Mouse (Mus musculus) limb, embryonic 10.5 days (tissue): Measurements from ENCODE around the gene Srsf5. TPM values are rescaled to one million over a fixed set of nuclear protein-coding genes. Genes with fewer than 3 reads are reported as not detected.

Experiments used
- DNase-seq: peaks from one replicate; pipeline ENCODE4 v3.0.0-alpha.2; 2017; ENCODE audit warnings: low spot score
- H3K27ac ChIP-seq: fragments of 300-500 bp; sonication (generic); 2 replicates; pipeline ENCODE4 v1.5.1; 2016; ENCODE audit warnings: mild to moderate bottlenecking
- H3K27me3 ChIP-seq: fragments of 300-500 bp; sonication (generic); 2 replicates; pipeline ENCODE4 v1.6.1; 2016; ENCODE audit warnings: low read depth, mild to moderate bottlenecking; ENCODE audit not compliant: poor library complexity, severe bottlenecking
- H3K36me3 ChIP-seq: fragments of 300-500 bp; sonication (generic); 2 replicates; pipeline ENCODE4 v1.6.1; 2016; ENCODE audit warnings: mild to moderate bottlenecking, moderate library complexity
- H3K4me1 ChIP-seq: fragments of 300-500 bp; sonication (generic); 2 replicates; pipeline ENCODE4 v1.6.1; 2016
- H3K4me3 ChIP-seq: fragments of 300-500 bp; sonication (generic); 2 replicates; pipeline ENCODE4 v1.5.1; 2016; ENCODE audit warnings: mild to moderate bottlenecking, moderate library complexity
- H3K9me3 ChIP-seq: fragments of 300-500 bp; sonication (generic); replicated peaks from 2 replicates; pipeline ENCODE4 v1.6.1; 2016; ENCODE audit warnings: mild to moderate bottlenecking
- WGBS: fragments of 180-500 bp; shearing (Covaris S2); methylation state at CpG from one replicate; pipeline ENCODE4 v1.1.7; 2016; 5-methylcytosine and 5-hydroxymethylcytosine counted together
- polyA plus RNA-seq: library from polyadenylated mRNA; unstranded; fragments of >200 nt; fragmentation: Nextera tagmentation; extraction: Ambion mirVana; gene quantifications from 2 replicates; pipeline ENCODE4 v1.2.1, GENCODE M21; 2016

Srsf5 gene
- 411 and 501 TPM in 2 replicates for polyA plus RNA-seq

- peak; percentile 100 for DNase-seq
- H3K36me3 ChIP-seq = peaks cover 39% of the 10 kb centered on the region
- under 1% methylated on average over 57 of the region's 57 CpGs for WGBS
- H3K27me3 ChIP-seq = no peaks in the 10 kb centered on the region
- no peaks in the 10 kb centered on the region for H3K4me1 ChIP-seq
- H3K9me3 ChIP-seq = no peaks in the 10 kb centered on the region
- peak within 1 kb of the TSS; percentile 91 for H3K4me3 ChIP-seq
- H3K27ac ChIP-seq = peak within 1 kb of the TSS; percentile 98
Observed at GRCm38 (mm10) chr12:80945334-80945995, at the start of gene Srsf5. Gene Srsf5 (plus strand): TSS chr12:80945504.

- Histone ChIP-seq H3K27ac (no peak overlapping the region), H3K4me3 (no peak overlapping the region), H3K36me3 (no peaks in the 10 kb centered on the region), H3K9me3 (no peaks in the 10 kb centered on the region), H3K4me1 (no peaks in the 10 kb centered on the region), H3K27me3 (no peaks in the 10 kb centered on the region)
- WGBS = 86% methylated on average over 8 of the region's 8 CpGs
- no peak for DNase-seq
Observed at GRCm38 (mm10) chr12:80909631-80910030, 35.7 kb upstream of the Srsf5 start.

GRCm38 (mm10) chr12:80917764-80918163, 27.5 kb upstream of the Srsf5 start:
- no peak for DNase-seq
- Histone ChIP-seq H3K27ac (no peak overlapping the region), H3K9me3 (no peaks in the 10 kb centered on the region), H3K4me3 (no peak overlapping the region), H3K36me3 (no peaks in the 10 kb centered on the region), H3K4me1 (peaks cover 5% of the 10 kb centered on the region), H3K27me3 (0 out of 2 replicates have a peak, but pooled peaks cover 5% of the 10 kb centered on the region)
- 59% methylated on average over 7 of the region's 7 CpGs for WGBS

GRCm38 (mm10) chr12:80921301-80921700, 24.0 kb upstream of the Srsf5 start:
- no peak overlapping the region for H3K4me3 ChIP-seq
- no peak overlapping the region for H3K27ac ChIP-seq
- 94% methylated on average over 5 of the region's 5 CpGs for WGBS
- no peaks in the 10 kb centered on the region for H3K9me3 ChIP-seq
- H3K27me3 ChIP-seq = peaks cover 20% of the 10 kb centered on the region; the same call in 1 of the 2 replicates
- DNase-seq = no peak
- no peaks in the 10 kb centered on the region for H3K36me3 ChIP-seq
- H3K4me1 ChIP-seq = peaks cover 15% of the 10 kb centered on the region

GRCm38 (mm10) chr12:80922869-80923268, 22.4 kb upstream of the Srsf5 start:
- H3K4me1 ChIP-seq = peaks cover 15% of the 10 kb centered on the region
- H3K27me3 ChIP-seq = peaks cover 20% of the 10 kb centered on the region; the same call in 1 of the 2 replicates
- WGBS = 3% methylated on average over 7 of the region's 7 CpGs
- peak; percentile 36 for DNase-seq
- H3K27ac ChIP-seq = no peak overlapping the region
- H3K36me3 ChIP-seq = no peaks in the 10 kb centered on the region
- H3K9me3 ChIP-seq = no peaks in the 10 kb centered on the region
- H3K4me3 ChIP-seq = peak overlapping the region; percentile 25; the same call in 1 of the 2 replicates

GRCm38 (mm10) chr12:80923602-80924001, 21.7 kb upstream of the Srsf5 start:
- peaks cover 15% of the 10 kb centered on the region for H3K4me1 ChIP-seq
- H3K36me3 ChIP-seq = no peaks in the 10 kb centered on the region
- no peak overlapping the region for H3K27ac ChIP-seq
- H3K27me3 ChIP-seq = peaks cover 20% of the 10 kb centered on the region; the same call in 1 of the 2 replicates
- no peaks in the 10 kb centered on the region for H3K9me3 ChIP-seq
- no peak overlapping the region for H3K4me3 ChIP-seq
- 65% methylated on average over 5 of the region's 5 CpGs for WGBS
- DNase-seq = no peak

- Histone ChIP-seq H3K9me3 (no peaks in the 10 kb centered on the region), H3K4me1 (peaks cover 15% of the 10 kb centered on the region), H3K36me3 (no peaks in the 10 kb centered on the region), H3K4me3 (no peak overlapping the region), H3K27ac (no peak overlapping the region), H3K27me3 (peaks cover 20% of the 10 kb centered on the region; the same call in 1 of the 2 replicates)
- DNase-seq = no peak
- 89% methylated on average over 3 of the region's 3 CpGs for WGBS
Observed at GRCm38 (mm10) chr12:80924205-80924604, 21.1 kb upstream of the Srsf5 start.

- H3K9me3 ChIP-seq = no peaks in the 10 kb centered on the region
- H3K4me1 ChIP-seq = peaks cover 15% of the 10 kb centered on the region
- WGBS = 71% methylated on average over 7 of the region's 7 CpGs
- H3K36me3 ChIP-seq = no peaks in the 10 kb centered on the region
- DNase-seq = no peak
- H3K27ac ChIP-seq = no peak overlapping the region
- H3K4me3 ChIP-seq = no peak overlapping the region
- peaks cover 20% of the 10 kb centered on the region; the same call in 1 of the 2 replicates for H3K27me3 ChIP-seq
Observed at GRCm38 (mm10) chr12:80925919-80926318, 19.4 kb upstream of the Srsf5 start.

- peaks cover 15% of the 10 kb centered on the region for H3K4me1 ChIP-seq
- no peak overlapping the region for H3K27ac ChIP-seq
- H3K9me3 ChIP-seq = no peaks in the 10 kb centered on the region
- H3K27me3 ChIP-seq = peaks cover 20% of the 10 kb centered on the region; the same call in 1 of the 2 replicates
- 86% methylated on average over 4 of the region's 4 CpGs for WGBS
- no peak for DNase-seq
- H3K36me3 ChIP-seq = no peaks in the 10 kb centered on the region
- H3K4me3 ChIP-seq = no peak overlapping the region
Observed at GRCm38 (mm10) chr12:80926550-80926949, 18.8 kb upstream of the Srsf5 start.

- peaks cover 13% of the 10 kb centered on the region for H3K4me1 ChIP-seq
- 55% methylated on average over 1 of the region's 1 CpGs for WGBS
- H3K27me3 ChIP-seq = peaks cover 18% of the 10 kb centered on the region; the same call in 1 of the 2 replicates
- H3K27ac ChIP-seq = no peak overlapping the region
- no peak overlapping the region for H3K4me3 ChIP-seq
- no peaks in the 10 kb centered on the region for H3K9me3 ChIP-seq
- DNase-seq = no peak
- H3K36me3 ChIP-seq = no peaks in the 10 kb centered on the region
Observed at GRCm38 (mm10) chr12:80927518-80927917, 17.8 kb upstream of the Srsf5 start.

- DNase-seq = no peak
- H3K4me1 ChIP-seq = peaks cover 4% of the 10 kb centered on the region; the same call in 1 of the 2 replicates
- H3K27ac ChIP-seq = no peak overlapping the region
- peaks cover 7% of the 10 kb centered on the region; the same call in 1 of the 2 replicates for H3K27me3 ChIP-seq
- H3K4me3 ChIP-seq = no peak overlapping the region
- no peaks in the 10 kb centered on the region for H3K9me3 ChIP-seq
- 87% methylated on average over 3 of the region's 3 CpGs for WGBS
- no peaks in the 10 kb centered on the region for H3K36me3 ChIP-seq
Observed at GRCm38 (mm10) chr12:80928881-80929280, 16.4 kb upstream of the Srsf5 start.

GRCm38 (mm10) chr12:80930141-80930540, 15.2 kb upstream of the Srsf5 start:
- Histone ChIP-seq H3K9me3 (no peaks in the 10 kb centered on the region), H3K36me3 (no peaks in the 10 kb centered on the region), H3K27ac (no peak overlapping the region), H3K4me1 (no peaks in the 10 kb centered on the region), H3K4me3 (no peak overlapping the region), H3K27me3 (no peaks in the 10 kb centered on the region)
- DNase-seq = no peak
- 90% methylated on average over 7 of the region's 7 CpGs for WGBS

GRCm38 (mm10) chr12:80931402-80932140, 13.7 kb upstream of the Srsf5 start:
- Histone ChIP-seq H3K4me3 (no peak overlapping the region), H3K9me3 (no peaks in the 10 kb centered on the region), H3K27ac (no peak overlapping the region), H3K4me1 (no peaks in the 10 kb centered on the region), H3K27me3 (no peaks in the 10 kb centered on the region), H3K36me3 (no peaks in the 10 kb centered on the region)
- no peak for DNase-seq
- 93% methylated on average over 3 of the region's 3 CpGs for WGBS
